Mouse (Mus musculus): Measurements from ENCODE around the gene Tmem184b.

DNA sequence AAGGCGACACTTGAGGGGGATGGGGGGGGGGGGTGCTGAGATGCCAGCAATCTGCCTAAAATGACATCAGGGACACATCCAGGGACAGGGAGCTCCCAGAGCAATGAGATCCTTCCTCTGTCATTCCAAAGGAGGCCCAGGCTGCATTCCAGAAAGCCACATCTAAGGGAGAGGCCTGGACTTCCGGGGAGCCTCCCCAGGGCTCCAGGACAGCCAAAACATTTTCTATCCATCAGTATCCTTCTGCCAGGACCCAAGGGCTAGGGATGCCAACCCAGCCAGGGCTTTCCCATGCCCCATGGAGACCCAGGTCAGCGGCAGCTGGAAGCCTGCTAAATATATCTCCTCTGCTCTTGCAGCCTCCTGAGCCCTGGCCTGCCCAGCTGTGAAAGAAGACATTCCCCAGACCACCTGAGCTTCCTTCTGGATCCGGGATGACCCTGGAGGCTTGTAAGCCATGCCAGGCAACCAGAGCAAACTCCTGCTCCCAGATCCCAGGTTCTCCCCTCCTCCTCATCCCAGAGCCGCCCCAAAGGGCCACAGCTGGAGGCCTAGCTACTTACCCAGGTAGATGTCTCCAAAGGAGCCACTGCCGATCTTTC is 34.9 kb upstream of the Tmem184b start:
- TF ChIP-seq CHD2 (IDR thresholded peaks at IDR 0.05; ENCODE audit: low read length), result no peak
- no peak for TF ChIP-seq POLR2A (IDR thresholded peaks at IDR 0.05; ENCODE audit: low read depth, low read length)
- TF ChIP-seq CTCF (conservative IDR thresholded peaks at IDR 0.05 in 1 of 2, IDR thresholded peaks at IDR 0.05 in 1 of 2; ENCODE audit: low read depth in 2 of 2, low read length in 2 of 2), result no peak
- TF ChIP-seq ZMIZ1 (IDR thresholded peaks at IDR 0.05; ENCODE audit: low read depth, low read length), result no peak
- no peak for TF ChIP-seq ZKSCAN1 (IDR thresholded peaks at IDR 0.05; ENCODE audit: borderline replicate concordance, low read depth, low read length)
- no peak for TF ChIP-seq RAD21 (IDR thresholded peaks at IDR 0.05; ENCODE audit: low read depth, low read length)
- TF ChIP-seq ELF1 (IDR thresholded peaks at IDR 0.05; ENCODE audit: low read depth, low read length), result no peak
- no peak for TF ChIP-seq NRF1 (IDR thresholded peaks at IDR 0.05; ENCODE audit: low read depth, low read length)
- TF ChIP-seq MEF2A (IDR thresholded peaks at IDR 0.05; ENCODE audit: borderline replicate concordance, low read depth, low read length), result no peak
- TF ChIP-seq JUN (IDR thresholded peaks at IDR 0.05; ENCODE audit: insufficient read depth, low read depth, low read length), result no peak
- TF ChIP-seq E2F4 (IDR thresholded peaks at IDR 0.05; ENCODE audit: insufficient replicate concordance, low read depth, low read length), result no peak
- TF ChIP-seq MAZ (IDR thresholded peaks at IDR 0.05; ENCODE audit: low read depth, low read length), result no peak
- no peak for TF ChIP-seq ZNF384 (IDR thresholded peaks at IDR 0.05; ENCODE audit: low read depth, low read length)
